Mouse (Mus musculus) left cerebral cortex, postnatal 4 days (tissue): ENCODE measurements around the gene Bub1b. TPM values are rescaled to one million over a fixed set of nuclear protein-coding genes. Genes with fewer than 3 reads are reported as not detected.

Experiments used
- total RNA-seq, 2 experiments: library from RNA; stranded (reverse); gene quantifications; 2 replicates each; pipeline ENCODE4 v1.2.3; 2021

The Bub1b gene
- total RNA-seq, 2 experiments from 2014 or later: 5.7 to 5.9 TPM

Other genes with a start within 250 kb of the Bub1b start
- gene Gpr176, start 224.8 kb upstream of the Bub1b start, total RNA-seq: 10 to 100 TPM; 11.2 to 13.3 TPM
- 10 to 100 TPM; 23.1 to 26.7 TPM for gene Eif2ak4, start 209.6 kb upstream of the Bub1b start, total RNA-seq
- gene Srp14, start 118.5 kb upstream of the Bub1b start, total RNA-seq: 100 to 1,000 TPM; 159 to 170 TPM
- gene Bmf, start 48.5 kb upstream of the Bub1b start, total RNA-seq: 1 to 10 TPM; 5.7 to 6.0 TPM
- 100 to 1,000 TPM; 142 to 154 TPM for gene Pak6, start 65.1 kb downstream of the Bub1b start, total RNA-seq
- gene Ankrd63, start 105.8 kb downstream of the Bub1b start, total RNA-seq: 1 to 10 TPM; 2.2 to 2.5 TPM
- gene Plcb2, start 130.2 kb downstream of the Bub1b start, total RNA-seq: 1 to 10 TPM; 1.8 to 2.1 TPM
- gene Inafm2, start 147.5 kb downstream of the Bub1b start, total RNA-seq: 10 to 100 TPM; 17.8 to 19.7 TPM
- gene Ccdc9b, start 164.4 kb downstream of the Bub1b start, total RNA-seq: 1 to 10 TPM; 1.8 to 2.1 TPM
- not detected for gene Phgr1, start 174.6 kb downstream of the Bub1b start, total RNA-seq
- gene Disp2, start 181.5 kb downstream of the Bub1b start, total RNA-seq: 100 to 1,000 TPM; 109 to 128 TPM
- 1 to 10 TPM; 7.6 to 8.3 TPM for gene Knstrn, start 215.8 kb downstream of the Bub1b start, total RNA-seq